Mouse (Mus musculus) hindbrain, embryonic 15.5 days (tissue): ENCODE measurements at regions not wholly inside any gene's neighbourhood (a gene's known extent, or its start where the extent isn't known, plus 50 kb on each side); places are given as distances from the start of the nearest gene placed in this dataset.

Experiments
- ATAC-seq: fragments of 200-750 bp; cut with Nextera tagmentation; 2 replicates; pipeline ENCODE4 v1.8.0; 2017; ENCODE audit warnings: low read depth, moderate number of reproducible peaks, moderate TSS enrichment; ENCODE audit not compliant: low FRiP score
- H3K27ac ChIP-seq: fragments of 300-500 bp; sonication (generic); replicated peaks from 2 replicates; pipeline ENCODE4 v1.5.1; 2015; ENCODE audit warnings: mild to moderate bottlenecking, inconsistent platforms
- H3K27me3 ChIP-seq: fragments of 300-500 bp; sonication (generic); 2 replicates; pipeline ENCODE4 v1.6.1; 2015; ENCODE audit warnings: control low read depth, inconsistent platforms
- H3K36me3 ChIP-seq: fragments of 300-500 bp; sonication (generic); 2 replicates; pipeline ENCODE4 v1.6.1; 2015; ENCODE audit warnings: control low read depth, inconsistent platforms
- H3K4me1 ChIP-seq: fragments of 300-500 bp; sonication (generic); replicated peaks from 2 replicates; pipeline ENCODE4 v1.6.1; 2015; ENCODE audit warnings: control low read depth, inconsistent platforms
- H3K4me2 ChIP-seq: fragments of 300-500 bp; sonication (generic); 2 replicates; pipeline ENCODE4 v1.6.1; 2015; ENCODE audit warnings: moderate library complexity, mild to moderate bottlenecking, inconsistent platforms
- H3K4me3 ChIP-seq: fragments of 300-500 bp; sonication (generic); 2 replicates; pipeline ENCODE4 v1.5.1; 2015; ENCODE audit warnings: mild to moderate bottlenecking, inconsistent platforms
- H3K9ac ChIP-seq: fragments of 300-500 bp; sonication (generic); 2 replicates; pipeline ENCODE4 v1.6.1; 2015; ENCODE audit warnings: inconsistent platforms
- H3K9me3 ChIP-seq: fragments of 300-500 bp; sonication (generic); 2 replicates; pipeline ENCODE4 v1.6.1; 2016; ENCODE audit warnings: control low read depth, inconsistent platforms
- WGBS: fragments of 180-500 bp; shearing (Covaris S2); methylation state at CpG from one replicate; pipeline ENCODE4 v1.1.7; 2015; 5-methylcytosine and 5-hydroxymethylcytosine counted together

DNA sequence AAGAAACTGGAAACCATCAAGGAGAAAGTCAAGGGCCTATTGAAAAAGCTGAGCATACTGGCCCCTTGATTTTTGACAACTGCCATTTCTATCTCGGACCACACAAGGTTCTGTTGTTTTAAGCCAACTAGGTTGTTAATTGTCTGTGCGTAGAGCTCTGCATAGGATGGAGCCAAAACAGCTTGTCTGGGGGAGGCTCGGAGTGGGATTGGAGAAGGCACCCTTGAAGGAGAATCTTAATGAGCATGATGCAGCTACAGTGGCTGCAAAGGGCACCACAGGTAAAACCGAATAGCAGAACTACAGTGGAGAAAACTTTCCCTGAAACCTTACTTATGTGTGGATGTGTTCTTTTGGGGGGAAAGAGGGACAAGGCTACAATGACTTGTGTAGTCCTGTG, 256.4 kb upstream of the Prickle1 start:
- ATAC-seq = no peak
- no peak overlapping the region for H3K9ac ChIP-seq
- 92% methylated on average over 4 of the region's 4 CpGs for WGBS

DNA sequence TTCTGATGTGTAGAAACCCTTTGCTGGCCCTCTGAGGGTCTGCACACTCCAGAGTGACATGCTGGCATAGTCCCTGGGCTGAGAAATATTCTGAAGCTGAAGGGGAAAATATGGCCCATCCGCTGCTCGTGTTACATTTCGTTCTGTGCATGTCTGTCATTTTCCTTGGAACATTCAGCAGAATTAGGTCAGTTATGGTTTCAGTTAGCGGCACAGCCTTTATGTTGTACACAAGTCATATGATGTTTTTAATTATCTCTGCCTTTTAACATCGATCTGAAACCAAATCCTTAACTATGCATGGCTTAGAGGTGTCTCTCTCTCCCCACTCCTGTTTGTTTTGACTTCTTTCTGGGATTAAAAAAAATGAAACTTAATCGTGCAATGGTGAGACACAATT, 254.7 kb upstream of the Prickle1 start:
- Histone ChIP-seq H3K4me2 (no peak overlapping the region), H3K9ac (no peak overlapping the region), H3K36me3 (no peaks in the 10 kb centered on the region), H3K4me3 (no peak overlapping the region), H3K4me1 (no peaks in the 10 kb centered on the region), H3K27me3 (no peaks in the 10 kb centered on the region), H3K27ac (no peak overlapping the region), H3K9me3 (no peaks in the 10 kb centered on the region)
- ATAC-seq = no peak
- 89% methylated on average over 6 of the region's 6 CpGs for WGBS

More for the DNA sequence above, 256.4 kb upstream of the Prickle1 start:
- Histone ChIP-seq H3K4me2 (no peak overlapping the region), H3K9me3 (no peaks in the 10 kb centered on the region), H3K27me3 (no peaks in the 10 kb centered on the region), H3K4me1 (no peaks in the 10 kb centered on the region), H3K27ac (no peak overlapping the region), H3K4me3 (no peak overlapping the region), H3K36me3 (no peaks in the 10 kb centered on the region)

DNA sequence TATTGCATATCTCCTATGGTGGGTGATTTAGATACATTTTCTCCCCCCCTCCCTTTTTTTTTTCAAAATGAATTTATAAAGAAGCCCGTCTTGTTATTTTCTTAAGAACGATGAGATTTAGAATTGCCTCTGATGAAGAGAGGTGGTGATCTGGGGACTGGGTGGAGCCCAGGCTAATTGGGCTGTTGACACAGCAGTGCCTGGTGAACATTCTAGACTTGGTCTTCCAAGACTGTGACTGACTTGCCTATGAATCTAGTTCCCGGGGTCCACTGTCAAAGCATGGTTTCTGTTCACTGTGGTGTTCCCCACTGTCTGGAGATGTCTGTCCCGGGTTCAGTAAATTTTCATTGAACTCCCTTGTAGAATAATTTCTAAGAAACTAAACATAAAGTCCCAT, 253.1 kb upstream of the Prickle1 start:
- WGBS = 94% methylated on average over 4 of the region's 4 CpGs
- no peaks in the 10 kb centered on the region for H3K9me3 ChIP-seq

DNA sequence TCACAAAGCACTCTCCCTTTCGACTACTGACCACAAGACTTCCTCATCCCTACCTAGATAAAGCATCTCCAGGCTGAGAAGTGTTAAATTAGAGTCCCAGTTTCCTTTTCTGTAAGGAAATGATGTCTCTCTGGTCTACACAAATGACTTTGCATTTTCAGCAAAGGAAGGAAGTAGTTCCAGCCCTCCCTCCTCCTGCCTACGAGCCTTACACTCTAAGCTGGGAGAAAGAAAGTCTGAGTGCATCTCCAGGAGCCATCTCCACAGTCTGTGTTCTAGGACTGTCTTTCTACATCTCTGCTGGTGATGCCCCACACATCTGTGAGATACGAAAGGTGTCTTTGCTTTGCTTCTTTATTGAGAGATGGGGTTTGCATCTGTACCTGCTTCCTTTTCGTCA, 251.1 kb upstream of the Prickle1 start:
- Histone ChIP-seq H3K4me3 (no peak overlapping the region), H3K4me1 (no peaks in the 10 kb centered on the region), H3K9ac (no peak overlapping the region), H3K9me3 (no peaks in the 10 kb centered on the region), H3K36me3 (no peaks in the 10 kb centered on the region), H3K4me2 (no peak overlapping the region), H3K27me3 (no peaks in the 10 kb centered on the region), H3K27ac (no peak overlapping the region)
- ATAC-seq = no peak
- 81% methylated on average over 4 of the region's 4 CpGs for WGBS

More for the DNA sequence above, 253.1 kb upstream of the Prickle1 start:
- H3K9ac ChIP-seq = no peak overlapping the region
- no peaks in the 10 kb centered on the region for H3K4me1 ChIP-seq
- H3K4me2 ChIP-seq = no peak overlapping the region
- ATAC-seq = no peak
- H3K27me3 ChIP-seq = no peaks in the 10 kb centered on the region
- H3K27ac ChIP-seq = no peak overlapping the region
- no peak overlapping the region for H3K4me3 ChIP-seq
- no peaks in the 10 kb centered on the region for H3K36me3 ChIP-seq

DNA sequence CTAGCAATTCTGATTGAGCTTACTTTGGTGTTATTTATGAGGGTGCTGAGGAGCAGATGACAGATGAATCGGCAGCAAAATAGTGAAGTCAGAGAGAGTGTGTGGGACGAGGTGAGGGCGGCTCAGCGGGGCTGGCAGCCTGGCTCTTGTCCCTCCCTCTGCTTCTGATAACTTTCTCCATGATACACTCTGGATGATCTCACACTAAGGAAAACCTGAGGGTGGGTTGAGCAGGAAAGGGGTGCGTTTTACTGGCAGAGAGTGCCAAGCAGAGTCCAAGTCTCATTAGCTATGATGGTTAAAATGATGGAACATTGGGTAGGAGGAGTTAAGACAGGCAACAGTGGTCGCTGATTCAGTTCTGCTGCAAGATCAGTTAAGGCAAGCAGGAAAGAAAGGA, 250.1 kb upstream of the Prickle1 start:
- ATAC-seq = no peak
- Histone ChIP-seq H3K4me1 (no peaks in the 10 kb centered on the region), H3K36me3 (no peaks in the 10 kb centered on the region), H3K4me3 (no peak overlapping the region), H3K9ac (no peak overlapping the region), H3K27ac (no peak overlapping the region), H3K4me2 (no peak overlapping the region), H3K27me3 (no peaks in the 10 kb centered on the region), H3K9me3 (no peaks in the 10 kb centered on the region)
- 84% methylated on average over 6 of the region's 6 CpGs for WGBS

DNA sequence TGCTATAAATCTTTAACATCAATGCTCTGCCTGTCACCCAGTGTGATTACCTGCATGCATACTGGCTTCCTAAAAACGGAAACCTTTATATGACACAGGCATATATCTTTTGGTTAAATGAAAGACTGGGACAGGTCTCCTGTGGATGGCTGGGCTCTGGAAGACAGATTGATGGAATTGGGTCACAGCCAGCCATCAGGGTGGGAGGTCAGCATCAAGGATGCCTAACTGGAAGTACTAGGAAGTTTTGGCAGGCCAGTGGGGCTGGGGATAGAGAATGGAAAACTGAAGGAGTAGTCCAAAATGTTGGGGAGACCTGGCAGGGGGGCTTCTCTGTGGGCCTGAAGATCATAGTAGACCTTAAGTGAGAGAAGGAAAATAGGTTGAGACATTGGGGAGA, 237.3 kb upstream of the Prickle1 start:
- Histone ChIP-seq H3K4me2 (no peak overlapping the region), H3K4me1 (no peaks in the 10 kb centered on the region), H3K27ac (no peak overlapping the region), H3K27me3 (no peaks in the 10 kb centered on the region), H3K9me3 (no peaks in the 10 kb centered on the region), H3K9ac (no peak overlapping the region), H3K4me3 (no peak overlapping the region), H3K36me3 (no peaks in the 10 kb centered on the region)
- no peak for ATAC-seq
- WGBS = 47% methylated on average over 1 of the region's 1 CpGs

DNA sequence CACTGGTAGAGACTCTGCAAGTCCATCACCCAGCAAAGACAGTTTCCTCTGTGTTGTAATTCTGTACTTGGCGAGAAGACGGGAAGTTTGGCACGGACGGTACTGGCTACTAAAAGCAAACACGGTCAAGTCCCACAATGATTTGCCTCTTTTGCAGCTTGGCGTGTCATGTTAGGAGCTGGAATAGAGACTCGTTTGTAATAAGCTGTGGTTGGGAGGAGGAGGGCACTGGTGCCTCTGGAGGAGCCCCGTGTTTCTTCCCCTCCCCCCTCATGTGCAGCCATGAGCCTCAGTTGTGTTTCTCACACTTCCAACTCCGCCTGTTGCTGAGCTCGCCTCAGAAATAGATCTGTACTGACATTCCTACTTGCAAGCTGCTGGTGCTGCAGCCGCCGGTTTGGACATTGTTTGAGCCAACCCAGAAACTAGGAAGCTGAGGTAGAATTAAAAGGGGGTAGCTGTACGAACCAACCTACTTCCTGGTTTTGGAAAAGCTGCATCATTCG, 236.8 kb upstream of the Prickle1 start:
- no peak overlapping the region for H3K27ac ChIP-seq

DNA sequence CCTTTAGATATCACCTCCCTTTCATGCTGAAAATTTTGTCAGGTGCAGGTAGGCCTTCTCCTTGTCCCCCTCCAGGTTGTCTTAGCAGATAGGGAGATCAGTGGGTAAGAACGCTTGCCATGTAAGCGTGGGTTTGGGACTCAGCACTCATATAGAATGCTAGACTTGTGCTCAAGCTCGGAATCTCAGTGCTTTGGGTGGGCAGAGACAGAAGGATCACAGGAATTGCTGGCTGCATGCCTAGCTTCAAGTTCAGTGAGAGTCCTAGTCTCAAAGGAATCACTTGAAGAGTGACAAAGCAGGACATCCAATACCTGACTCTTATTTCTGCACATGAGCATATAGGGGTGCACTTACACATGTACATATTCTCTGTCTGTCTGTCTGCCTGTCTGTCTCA, 235.5 kb upstream of the Prickle1 start:
- H3K4me3 ChIP-seq = no peak overlapping the region
- WGBS = 88% methylated on average over 3 of the region's 3 CpGs
- no peak overlapping the region for H3K9ac ChIP-seq
- no peaks in the 10 kb centered on the region for H3K9me3 ChIP-seq
- no peak for ATAC-seq
- no peak overlapping the region for H3K27ac ChIP-seq
- H3K4me1 ChIP-seq = no peaks in the 10 kb centered on the region
- H3K36me3 ChIP-seq = no peaks in the 10 kb centered on the region
- H3K27me3 ChIP-seq = no peaks in the 10 kb centered on the region
- H3K4me2 ChIP-seq = no peak overlapping the region

More for the DNA sequence above, 236.8 kb upstream of the Prickle1 start:
- Histone ChIP-seq H3K4me3 (no peak overlapping the region), H3K27me3 (no peaks in the 10 kb centered on the region), H3K9me3 (no peaks in the 10 kb centered on the region), H3K36me3 (no peaks in the 10 kb centered on the region), H3K4me1 (no peaks in the 10 kb centered on the region), H3K4me2 (no peak overlapping the region), H3K9ac (no peak overlapping the region)
- WGBS = 82% methylated on average over 14 of the region's 14 CpGs
- ATAC-seq = no peak

DNA sequence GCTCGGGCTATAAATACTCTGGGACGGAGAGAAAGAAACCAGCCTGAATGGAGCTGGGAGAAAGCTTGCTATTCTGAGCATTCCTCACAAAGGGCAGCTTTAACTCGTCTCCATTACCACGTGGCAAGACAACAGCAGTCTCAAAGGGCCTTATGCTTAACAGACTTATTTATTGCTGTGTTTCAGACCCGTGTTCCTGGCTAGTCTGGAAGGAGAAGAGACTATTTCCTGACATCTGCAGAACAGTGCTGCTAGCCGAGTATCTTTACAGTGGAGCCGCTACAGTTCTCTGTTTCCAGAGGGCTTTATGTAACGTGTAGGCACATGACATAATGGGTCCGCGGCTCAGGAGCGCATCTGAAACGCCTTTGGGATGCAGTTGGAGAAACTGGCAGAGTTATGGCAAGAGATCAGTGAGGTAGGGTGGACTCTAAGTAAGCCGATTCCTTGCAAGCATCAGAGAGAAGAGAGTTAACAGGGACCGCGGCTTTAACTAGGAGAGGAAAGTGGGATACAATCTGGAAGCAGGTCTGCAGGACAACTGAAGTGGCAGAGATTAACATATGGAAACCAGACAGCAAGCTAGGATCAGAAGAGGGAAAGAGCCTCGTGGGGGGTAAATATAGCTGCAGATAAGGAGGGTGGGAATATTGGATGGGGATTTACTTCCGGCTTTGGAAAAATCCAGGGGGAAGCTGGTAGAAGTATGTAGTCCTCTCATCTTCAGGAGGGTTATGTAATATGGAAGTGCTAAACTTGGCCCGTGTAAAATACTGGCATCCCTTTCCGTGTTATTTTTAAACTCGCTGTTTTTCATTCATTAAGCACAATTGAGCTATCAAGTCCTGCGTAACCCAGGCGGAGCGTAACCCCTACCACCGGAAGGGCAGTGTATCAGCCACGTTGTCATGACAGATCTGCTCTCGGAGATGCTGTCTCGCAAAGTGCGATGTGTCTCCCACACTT, 229.3 kb upstream of the Prickle1 start:
- peak; percentile 45; the same call in 1 of the 2 replicates for ATAC-seq
- H3K9ac ChIP-seq = no peak overlapping the region
- H3K4me1 ChIP-seq = peaks cover 12% of the 10 kb centered on the region
- H3K9me3 ChIP-seq = no peaks in the 10 kb centered on the region
- no peaks in the 10 kb centered on the region for H3K36me3 ChIP-seq
- H3K27ac ChIP-seq = no peak overlapping the region; the same call in 1 of the 2 replicates
- no peaks in the 10 kb centered on the region for H3K27me3 ChIP-seq
- H3K4me3 ChIP-seq = no peak overlapping the region
- 57% methylated on average over 28 of the region's 28 CpGs for WGBS
- peak overlapping the region; percentile 30 for H3K4me2 ChIP-seq

DNA sequence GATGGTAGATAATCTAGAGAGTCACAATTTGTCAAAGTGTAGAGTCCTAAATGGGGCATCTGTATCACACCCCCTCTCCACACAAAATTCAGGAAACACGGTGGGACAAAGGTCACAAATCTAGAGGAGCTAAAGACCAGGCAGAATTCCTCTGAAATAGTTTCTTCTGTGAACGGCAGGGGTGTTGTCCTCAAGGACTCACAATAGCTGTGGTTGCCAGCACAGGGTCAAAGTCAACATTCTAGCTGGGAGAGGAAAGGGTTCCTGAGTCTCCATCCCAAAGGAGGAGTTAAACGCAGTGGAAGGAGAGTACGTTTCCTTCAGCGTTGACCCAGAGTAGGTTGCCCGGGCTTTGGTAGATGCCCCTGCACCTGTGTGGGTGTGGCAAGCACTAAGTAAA, 225.5 kb upstream of the Prickle1 start:
- no peaks in the 10 kb centered on the region for H3K36me3 ChIP-seq
- peaks cover 12% of the 10 kb centered on the region for H3K4me1 ChIP-seq
- WGBS = 86% methylated on average over 6 of the region's 6 CpGs

DNA sequence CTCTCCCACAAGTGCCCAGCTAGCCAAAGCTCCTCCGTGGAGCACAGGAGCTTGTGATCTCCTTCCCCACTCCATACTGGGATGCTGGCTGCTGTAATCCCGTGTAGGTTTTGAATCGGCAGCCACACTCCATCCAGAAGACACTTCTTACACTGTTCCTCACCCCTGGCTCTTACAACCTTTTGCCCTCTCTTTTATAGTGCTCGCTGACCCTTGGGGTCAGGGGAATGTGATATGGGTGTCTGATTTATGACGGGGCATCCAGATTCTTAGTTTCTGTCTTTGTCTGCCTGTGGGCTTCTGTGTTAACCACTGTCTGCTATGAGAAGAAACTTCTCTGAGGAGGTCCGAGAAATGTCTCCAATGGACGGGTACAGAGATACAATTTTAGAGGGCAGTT, 216.3 kb upstream of the Prickle1 start:
- no peaks in the 10 kb centered on the region for H3K4me1 ChIP-seq
- H3K9ac ChIP-seq = no peak overlapping the region
- H3K36me3 ChIP-seq = no peaks in the 10 kb centered on the region
- no peak overlapping the region for H3K4me3 ChIP-seq
- no peak overlapping the region for H3K27ac ChIP-seq
- H3K4me2 ChIP-seq = no peak overlapping the region
- ATAC-seq = no peak
- WGBS = 59% methylated on average over 7 of the region's 7 CpGs
- no peaks in the 10 kb centered on the region for H3K27me3 ChIP-seq
- H3K9me3 ChIP-seq = no peaks in the 10 kb centered on the region

More for the DNA sequence above, 225.5 kb upstream of the Prickle1 start:
- Histone ChIP-seq H3K4me3 (no peak overlapping the region), H3K4me2 (no peak overlapping the region), H3K27me3 (no peaks in the 10 kb centered on the region), H3K9ac (no peak overlapping the region), H3K27ac (no peak overlapping the region), H3K9me3 (no peaks in the 10 kb centered on the region)
- ATAC-seq = no peak

DNA sequence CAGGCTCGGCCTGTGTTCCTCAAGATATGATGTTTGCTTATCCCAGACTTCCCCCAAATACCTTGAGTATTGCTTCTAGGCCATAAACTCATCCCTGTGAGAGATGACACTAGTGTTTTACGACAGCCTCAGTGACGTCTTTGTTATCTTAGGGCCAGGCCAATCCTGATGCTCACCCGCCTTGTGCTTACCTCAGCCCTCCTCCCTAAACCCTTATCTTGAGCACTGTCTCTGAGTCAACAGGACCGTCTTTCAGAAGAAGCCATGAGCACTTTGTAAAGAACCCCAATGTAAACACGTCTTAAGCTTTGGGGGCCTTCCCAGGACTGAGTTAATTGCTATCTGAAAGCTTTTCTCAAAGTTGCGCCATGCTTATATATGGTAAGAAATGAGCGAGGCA, 212.3 kb upstream of the Prickle1 start:
- Histone ChIP-seq H3K9ac (no peak overlapping the region), H3K36me3 (no peaks in the 10 kb centered on the region), H3K27ac (no peak overlapping the region), H3K4me1 (no peaks in the 10 kb centered on the region), H3K9me3 (no peaks in the 10 kb centered on the region), H3K4me2 (no peak overlapping the region), H3K27me3 (no peaks in the 10 kb centered on the region), H3K4me3 (no peak overlapping the region)
- 91% methylated on average over 8 of the region's 8 CpGs for WGBS
- ATAC-seq = no peak
